Mouse (Mus musculus) heart, postnatal 0 days (tissue): Measurements from ENCODE around the gene Arhgap23.

Experiments
- CTCF ChIP-seq: IDR thresholded peaks from 2 replicates; pipeline ENCODE4 v1.5.1; 2016; ENCODE audit warnings: antibody characterized with exemption, control low read depth, low read depth
- EP300 ChIP-seq: IDR thresholded peaks from 2 replicates; pipeline ENCODE4 v1.6.1; 2016; ENCODE audit warnings: antibody characterized with exemption, low read depth

DNA sequence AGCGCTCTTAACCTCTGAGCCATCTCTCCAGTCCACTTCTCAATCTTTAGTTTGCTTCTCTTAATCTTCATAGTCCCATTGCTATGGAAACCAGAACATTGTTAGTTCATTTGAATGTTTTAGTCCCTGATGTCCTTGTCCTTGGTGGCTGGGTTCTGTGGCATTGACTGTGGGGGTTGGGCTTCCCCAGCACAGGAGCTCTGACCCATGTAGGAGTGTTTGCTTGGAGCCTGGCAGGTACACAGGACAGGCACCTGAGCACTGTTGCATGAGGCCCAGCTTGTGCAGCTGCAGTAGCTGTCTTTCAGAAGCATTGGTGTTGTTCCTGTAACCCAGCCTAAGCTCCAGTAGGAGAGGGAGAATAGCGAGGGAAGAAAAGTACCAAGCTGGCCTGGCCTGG lies 27.5 kb upstream of the Arhgap23 start:
- TF ChIP-seq CTCF (no peak), EP300 (no peak)
